Mouse (Mus musculus): ENCODE measurements around the gene Clstn1.

- TF ChIP-seq GATA1 (IDR thresholded peaks at IDR 0.05; ENCODE audit: low read length), result no peak
- no peak for TF ChIP-seq TAL1 (IDR thresholded peaks at IDR 0.05; ENCODE audit: low read length)
Measured at GRCm38 (mm10) chr4:149665692-149666090, 79.4 kb downstream of the Clstn1 start.
